In genomic region chr1:97038548-97038947, GRCm38 (mm10) we compare ENCODE assay signal across 8 mouse cellular contexts.
DNase-seq lines count a peak whose midpoint lies in the region; ATAC-seq and TF ChIP-seq lines count a peak whose summit lies in the region.

No protein-coding gene starts in this region.

- no peak overlapping the region for H3K4me3 ChIP-seq in cerebellum, adult 2 months (replicated peaks; ENCODE audit: insufficient read depth, low read depth, low read length)
- H3K4me3 ChIP-seq in forebrain, embryonic 13.5 days, result no peak overlapping the region

- no peak overlapping the region for H3K4me2 ChIP-seq in forebrain, embryonic 13.5 days

- H3K9ac ChIP-seq in forebrain, embryonic 13.5 days, result no peak overlapping the region

- no peak overlapping the region for H3K27ac ChIP-seq in cerebellum, adult 2 months (ENCODE audit: insufficient read depth, low read length)
- no peak overlapping the region for H3K27ac ChIP-seq in forebrain, embryonic 13.5 days

- no peak for DNase-seq in cerebellum, adult 2 months
- peak; percentile 2 to 42 for DNase-seq in layer of hippocampus, adult 18-20 months (ENCODE audit: low spot score in 2 of 2)
- no peak for DNase-seq in layer of hippocampus, adult 8-10 months (ENCODE audit: low spot score in 2 of 2)
- DNase-seq in 416B (ENCODE audit: low read depth), result peak; percentile 68
- no peak for DNase-seq in gastrocnemius, postnatal 10 days
- no peak for DNase-seq in urinary bladder, postnatal 14 days (ENCODE audit: low spot score)

- TF ChIP-seq POLR2A in cerebellum, adult 2 months (IDR thresholded peaks at IDR 0.05; ENCODE audit: borderline replicate concordance, insufficient read depth, low read length), result no peak

- H3K36me3 ChIP-seq in forebrain, embryonic 13.5 days (ENCODE audit: poor library complexity, severe bottlenecking), result no peaks in the 10 kb centered on the region

- TF ChIP-seq CTCF in cerebellum, adult 2 months (IDR thresholded peaks at IDR 0.05; ENCODE audit: borderline replicate concordance, insufficient read depth, low read depth, low read length), result 0 out of 2 replicates have a peak, but pooled peaks have one; percentile 11

- H3K9me3 ChIP-seq in forebrain, embryonic 13.5 days (replicated peaks), result no peaks in the 10 kb centered on the region

- no peaks in the 10 kb centered on the region for H3K27me3 ChIP-seq in cerebellum, adult 2 months (ENCODE audit: control insufficient read depth, insufficient read depth, low read length)
- H3K27me3 ChIP-seq in forebrain, embryonic 13.5 days, result no peaks in the 10 kb centered on the region

- 5% methylated on average over 2 of the region's 2 CpGs for WGBS in cerebellum, adult 2 months
- WGBS in forebrain, embryonic 13.5 days, result 15% methylated on average over 2 of the region's 2 CpGs

- no peak for ATAC-seq in cerebellum, adult (ENCODE audit: insufficient number of reproducible peaks, low FRiP score, low TSS enrichment)
- ATAC-seq in forebrain, embryonic 13.5 days, result peak; percentile 69; the same call in 1 of the 2 replicates

- H3K4me1 ChIP-seq in cerebellum, adult 2 months (ENCODE audit: control insufficient read depth, insufficient read depth, low read length), result no peaks in the 10 kb centered on the region
- H3K4me1 ChIP-seq in forebrain, embryonic 13.5 days, result no peaks in the 10 kb centered on the region

Comparison
In these comparisons a context has a peak if more than half of its experiments do, and no peak if none do; other contexts are left out.
1. DNase-seq: peak in layer of hippocampus, adult 18-20 months (2 of 2) and 416B (single experiment); none in cerebellum, adult 2 months (0 of 2), layer of hippocampus, adult 8-10 months (0 of 2), gastrocnemius, postnatal 10 days (single experiment) and urinary bladder, postnatal 14 days (single experiment).